Mouse (Mus musculus): ENCODE measurements around the gene Setd1b. TPM values are rescaled to one million over a fixed set of nuclear protein-coding genes. Genes with fewer than 3 reads are reported as not detected.
A peak's percentile ranks its signal among the peaks of the same experiment; 100 is the strongest.

Gene Setd1b
- 6.4 and 8.0 TPM in 2 replicates for polyA plus RNA-seq (2014; fragmentation: Nextera tagmentation; extraction: Ambion mirVana)

DNA sequence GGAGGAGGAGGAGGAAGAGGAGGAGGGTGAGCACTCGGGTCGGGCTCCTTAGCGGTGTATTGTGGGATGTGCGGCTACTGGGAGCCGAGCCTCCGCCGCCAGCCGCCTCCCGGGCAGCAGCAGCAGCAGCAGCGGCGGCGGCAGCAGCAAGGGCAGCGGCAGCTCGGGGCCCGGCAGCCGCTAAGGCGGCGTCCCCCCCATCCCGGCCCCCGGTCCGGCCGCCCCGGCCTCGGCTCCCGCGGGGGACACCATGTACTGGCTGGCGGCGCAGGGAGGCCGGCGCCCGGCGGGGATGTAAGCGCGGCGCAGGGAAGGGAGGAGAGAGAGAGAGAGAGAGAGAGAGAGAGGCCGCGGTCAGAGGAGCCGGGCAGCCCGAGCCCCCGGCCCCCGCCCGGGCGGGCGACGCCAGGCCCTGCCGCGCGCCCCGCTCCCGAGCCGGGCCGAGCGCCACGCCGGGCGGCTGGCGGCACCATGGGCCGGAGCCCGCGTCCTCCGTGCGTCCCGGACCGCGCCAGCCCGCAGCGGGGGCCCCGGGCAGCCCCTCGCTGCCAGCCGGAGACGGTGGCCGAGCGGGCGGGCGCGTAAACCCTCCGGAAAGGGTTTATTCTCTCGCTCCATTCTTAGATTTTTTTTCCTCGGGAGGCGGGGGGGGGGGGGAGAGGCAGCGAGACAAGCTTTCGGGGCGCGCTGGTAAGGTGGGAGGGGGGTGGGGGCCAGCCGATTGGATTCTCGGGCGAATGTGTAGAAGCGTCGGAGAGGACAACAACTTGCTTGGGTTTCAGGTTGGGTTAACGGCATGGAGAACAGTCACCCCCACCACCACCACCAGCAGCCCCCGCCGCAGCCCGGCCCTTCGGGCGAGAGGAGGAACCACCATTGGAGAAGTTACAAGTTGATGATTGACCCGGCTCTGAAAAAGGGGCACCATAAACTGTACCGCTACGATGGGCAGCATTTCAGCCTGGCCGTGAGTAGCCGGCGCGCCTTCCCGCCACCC lies at the start of gene Setd1b:
Gene Setd1b, plus strand, starts transcription at position 33 of the 997 bp plus-strand sequence.
- Histone ChIP-seq H3K36me3 (ENCODE audit: control insufficient read depth, insufficient read depth, low read length) (peaks cover 10% of the 10 kb centered on the region), H3K9ac (ENCODE audit: low read depth, low read length) (peak within 1 kb of the TSS; percentile 99), H3K27me3 (ENCODE audit: control insufficient read depth, insufficient read depth, low read length) (no peaks in the 10 kb centered on the region), H3K4me3 (ENCODE audit: low read depth, low read length) (peak within 1 kb of the TSS; percentile 92), H3K9me3 (replicated peaks; ENCODE audit: control insufficient read depth, low read length) (no peaks in the 10 kb centered on the region), H3K27ac (ENCODE audit: low read depth, low read length) (peak within 1 kb of the TSS; percentile 100), H3K4me2 (peak within 1 kb of the TSS; percentile 100), H3K4me1 (ENCODE audit: control insufficient read depth, insufficient read depth, low read length) (peaks cover 38% of the 10 kb centered on the region)
- 1% methylated on average over 64 of the region's 103 CpGs for WGBS (ENCODE audit: insufficient replicate concordance)
- ATAC-seq (replicated peaks; ENCODE audit: insufficient number of reproducible peaks, low FRiP score, low TSS enrichment) = no peak; the same call in 1 of the 2 replicates

DNA sequence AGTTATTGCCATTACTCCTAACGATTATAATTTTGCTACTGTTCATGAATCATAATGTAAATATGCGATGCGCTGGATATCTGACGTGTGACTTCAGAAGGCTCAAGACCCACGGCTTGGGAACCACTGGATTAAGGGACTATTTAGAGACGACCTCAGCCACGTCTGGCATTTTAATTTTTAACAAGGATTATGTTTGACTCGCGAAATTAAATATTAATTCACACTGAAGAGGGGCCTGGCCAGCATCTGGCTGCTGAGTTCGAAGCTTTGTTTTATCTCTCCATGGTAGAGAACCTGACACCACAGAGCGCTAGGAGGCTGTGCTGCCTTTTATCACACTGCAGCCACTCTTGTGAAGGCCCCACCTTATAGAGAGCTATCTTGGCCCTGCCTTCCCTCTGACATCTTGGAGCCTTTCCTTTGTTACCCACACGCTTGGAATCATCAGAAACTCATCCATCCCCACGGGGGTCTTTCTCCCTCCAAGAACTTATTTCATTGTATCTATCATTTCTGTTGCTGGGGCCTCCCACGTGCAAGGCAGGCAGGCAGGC lies 48.8 kb upstream of the Setd1b start:
- WGBS (ENCODE audit: insufficient replicate concordance) = 67% methylated on average over 14 of the region's 14 CpGs
- Histone ChIP-seq H3K9me3 (replicated peaks; ENCODE audit: control insufficient read depth, low read length) (no peaks in the 10 kb centered on the region), H3K27ac (ENCODE audit: low read depth, low read length) (peak overlapping the region; percentile 71), H3K4me2 (0 out of 2 replicates have a peak overlapping the region, but pooled peaks have one; percentile 2), H3K27me3 (ENCODE audit: control insufficient read depth, insufficient read depth, low read length) (no peaks in the 10 kb centered on the region), H3K4me3 (ENCODE audit: low read depth, low read length) (no peak overlapping the region), H3K36me3 (ENCODE audit: control insufficient read depth, insufficient read depth, low read length) (no peaks in the 10 kb centered on the region), H3K4me1 (ENCODE audit: control insufficient read depth, insufficient read depth, low read length) (peaks cover 3% of the 10 kb centered on the region; the same call in 1 of the 2 replicates), H3K9ac (ENCODE audit: low read depth, low read length) (no peak overlapping the region)
- peak; percentile 78 for ATAC-seq (replicated peaks; ENCODE audit: insufficient number of reproducible peaks, low FRiP score, low TSS enrichment)

DNA sequence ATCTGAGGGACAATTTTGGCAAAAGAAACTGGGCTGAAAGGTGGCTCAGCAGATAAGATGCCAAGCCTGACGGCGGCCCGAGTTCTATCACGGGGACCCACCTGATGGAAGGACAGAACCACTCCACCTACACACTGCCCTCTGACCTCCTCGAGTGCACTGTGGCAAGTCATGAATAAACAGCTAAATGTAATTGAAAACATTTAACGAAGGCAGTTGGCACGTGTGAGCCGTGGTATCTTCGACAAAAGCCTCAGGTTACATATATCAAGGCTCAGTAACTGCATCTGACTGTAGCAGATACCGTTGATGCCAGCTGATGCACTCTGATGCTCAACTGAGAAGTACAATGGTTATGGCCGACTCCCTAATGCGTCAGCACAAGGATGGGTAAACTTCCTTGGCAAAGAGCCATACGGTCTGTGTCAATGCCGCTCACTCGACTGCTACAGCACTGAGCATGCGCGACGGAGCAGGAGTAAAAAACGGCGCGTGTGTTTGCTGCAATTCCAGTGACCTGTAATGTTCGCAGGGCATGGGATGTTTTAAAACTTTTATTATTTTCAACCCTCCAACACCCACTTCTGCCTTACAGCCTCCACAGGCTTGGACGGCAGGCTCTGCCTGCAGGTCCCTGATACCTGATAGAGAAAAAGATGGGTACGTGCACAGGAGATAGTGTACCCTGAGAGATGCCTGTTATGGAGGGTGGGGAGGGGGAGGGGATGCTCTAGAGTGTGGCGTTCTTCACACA lies 47.6 kb upstream of the Setd1b start:
- Histone ChIP-seq H3K9ac (ENCODE audit: low read depth, low read length) (no peak overlapping the region), H3K36me3 (ENCODE audit: control insufficient read depth, insufficient read depth, low read length) (no peaks in the 10 kb centered on the region), H3K4me2 (peak overlapping the region; percentile 0; the same call in 1 of the 2 replicates), H3K9me3 (replicated peaks; ENCODE audit: control insufficient read depth, low read length) (no peaks in the 10 kb centered on the region), H3K27me3 (ENCODE audit: control insufficient read depth, insufficient read depth, low read length) (no peaks in the 10 kb centered on the region), H3K27ac (ENCODE audit: low read depth, low read length) (peak overlapping the region; percentile 71; the same call in 1 of the 2 replicates), H3K4me3 (ENCODE audit: low read depth, low read length) (no peak overlapping the region), H3K4me1 (ENCODE audit: control insufficient read depth, insufficient read depth, low read length) (peaks cover 3% of the 10 kb centered on the region; the same call in 1 of the 2 replicates)
- ATAC-seq (replicated peaks; ENCODE audit: insufficient number of reproducible peaks, low FRiP score, low TSS enrichment) = peak; percentile 85
- 79% methylated on average over 25 of the region's 25 CpGs for WGBS (ENCODE audit: insufficient replicate concordance)

DNA sequence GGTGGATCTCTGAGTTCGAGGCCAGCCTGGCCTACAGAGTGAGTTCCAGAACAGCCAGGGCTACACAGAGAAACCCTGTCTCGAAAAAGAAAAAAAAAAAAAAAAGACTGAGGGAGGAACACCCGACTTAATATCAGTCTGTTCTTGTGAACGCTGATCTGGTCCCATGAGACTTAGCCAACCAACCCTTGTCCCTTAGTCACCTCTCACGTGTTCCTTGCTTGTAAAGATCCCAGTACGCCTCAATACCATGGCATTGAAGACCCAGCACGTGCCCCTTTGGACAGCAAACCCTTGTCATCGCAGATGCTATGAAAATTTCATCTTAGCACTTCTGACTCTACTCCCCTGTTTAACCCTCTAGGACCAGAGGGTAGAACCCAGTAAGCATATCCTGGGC lies 45.7 kb upstream of the Setd1b start:
- Histone ChIP-seq H3K9ac (ENCODE audit: low read depth, low read length) (no peak overlapping the region), H3K27me3 (ENCODE audit: control insufficient read depth, insufficient read depth, low read length) (no peaks in the 10 kb centered on the region), H3K9me3 (replicated peaks; ENCODE audit: control insufficient read depth, low read length) (no peaks in the 10 kb centered on the region), H3K4me2 (no peak overlapping the region), H3K4me3 (ENCODE audit: low read depth, low read length) (no peak overlapping the region), H3K36me3 (ENCODE audit: control insufficient read depth, insufficient read depth, low read length) (no peaks in the 10 kb centered on the region), H3K27ac (ENCODE audit: low read depth, low read length) (no peak overlapping the region), H3K4me1 (ENCODE audit: control insufficient read depth, insufficient read depth, low read length) (peaks cover 3% of the 10 kb centered on the region; the same call in 1 of the 2 replicates)
- ATAC-seq (replicated peaks; ENCODE audit: insufficient number of reproducible peaks, low FRiP score, low TSS enrichment) = no peak
- WGBS (ENCODE audit: insufficient replicate concordance) = 91% methylated on average over 8 of the region's 8 CpGs

DNA sequence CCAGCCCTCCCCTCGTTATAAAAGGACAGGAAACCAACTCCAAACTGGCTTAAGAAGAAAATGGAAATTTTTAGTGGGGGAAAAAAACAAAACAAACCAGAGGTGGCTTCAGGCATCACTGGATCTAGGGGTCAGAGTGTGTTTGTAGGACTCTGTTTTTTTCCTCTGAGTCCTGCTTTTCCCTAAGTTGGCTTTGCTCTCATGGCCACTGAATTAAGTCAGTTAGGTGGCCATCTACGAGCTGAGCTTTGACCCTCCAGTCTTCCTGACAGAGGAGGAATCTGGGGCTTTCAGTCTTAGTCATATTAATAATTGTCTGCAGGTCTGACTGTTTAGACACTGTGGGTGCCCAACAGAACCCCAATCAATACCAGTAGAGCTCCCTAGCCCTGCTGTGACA lies 43.5 kb upstream of the Setd1b start:
- H3K27ac ChIP-seq (ENCODE audit: low read depth, low read length) = no peak overlapping the region
- ATAC-seq (replicated peaks; ENCODE audit: insufficient number of reproducible peaks, low FRiP score, low TSS enrichment) = no peak
- no peaks in the 10 kb centered on the region for H3K36me3 ChIP-seq (ENCODE audit: control insufficient read depth, insufficient read depth, low read length)
- no peak overlapping the region for H3K4me3 ChIP-seq (ENCODE audit: low read depth, low read length)
- no peak overlapping the region for H3K9ac ChIP-seq (ENCODE audit: low read depth, low read length)
- H3K27me3 ChIP-seq (ENCODE audit: control insufficient read depth, insufficient read depth, low read length) = no peaks in the 10 kb centered on the region
- 71% methylated on average over 2 of the region's 2 CpGs for WGBS (ENCODE audit: insufficient replicate concordance)
- peaks cover 7% of the 10 kb centered on the region; the same call in 1 of the 2 replicates for H3K4me1 ChIP-seq (ENCODE audit: control insufficient read depth, insufficient read depth, low read length)
- no peak overlapping the region for H3K4me2 ChIP-seq
- H3K9me3 ChIP-seq (replicated peaks; ENCODE audit: control insufficient read depth, low read length) = no peaks in the 10 kb centered on the region

DNA sequence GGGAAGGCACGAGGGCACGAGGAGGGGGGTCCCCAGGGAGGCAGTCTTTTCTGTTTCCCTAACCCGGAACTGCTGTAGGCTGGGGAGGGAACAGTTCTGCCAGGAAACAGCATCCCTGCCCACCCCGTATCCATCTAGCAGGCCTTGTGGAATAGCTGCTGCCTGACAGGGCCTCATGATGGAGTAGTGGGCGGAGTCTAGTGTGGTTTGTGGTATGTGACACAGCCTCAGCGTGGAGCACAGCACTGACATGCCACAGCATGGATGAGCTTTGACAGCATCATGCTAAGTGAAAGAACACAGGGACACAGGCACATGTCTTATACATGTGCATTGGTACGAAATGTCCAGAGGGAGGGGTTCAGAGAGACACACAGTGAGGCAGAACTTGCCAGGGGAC lies 39.6 kb upstream of the Setd1b start:
- no peak overlapping the region for H3K9ac ChIP-seq (ENCODE audit: low read depth, low read length)
- H3K27me3 ChIP-seq (ENCODE audit: control insufficient read depth, insufficient read depth, low read length) = no peaks in the 10 kb centered on the region
- no peak overlapping the region for H3K27ac ChIP-seq (ENCODE audit: low read depth, low read length)
- no peak overlapping the region for H3K4me3 ChIP-seq (ENCODE audit: low read depth, low read length)
- no peak overlapping the region for H3K4me2 ChIP-seq
- H3K9me3 ChIP-seq (replicated peaks; ENCODE audit: control insufficient read depth, low read length) = no peaks in the 10 kb centered on the region
- WGBS (ENCODE audit: insufficient replicate concordance) = 65% methylated on average over 7 of the region's 7 CpGs
- no peak for ATAC-seq (replicated peaks; ENCODE audit: insufficient number of reproducible peaks, low FRiP score, low TSS enrichment)
- H3K4me1 ChIP-seq (ENCODE audit: control insufficient read depth, insufficient read depth, low read length) = 0 out of 2 replicates have a peak, but pooled peaks cover 6% of the 10 kb centered on the region
- H3K36me3 ChIP-seq (ENCODE audit: control insufficient read depth, insufficient read depth, low read length) = no peaks in the 10 kb centered on the region

DNA sequence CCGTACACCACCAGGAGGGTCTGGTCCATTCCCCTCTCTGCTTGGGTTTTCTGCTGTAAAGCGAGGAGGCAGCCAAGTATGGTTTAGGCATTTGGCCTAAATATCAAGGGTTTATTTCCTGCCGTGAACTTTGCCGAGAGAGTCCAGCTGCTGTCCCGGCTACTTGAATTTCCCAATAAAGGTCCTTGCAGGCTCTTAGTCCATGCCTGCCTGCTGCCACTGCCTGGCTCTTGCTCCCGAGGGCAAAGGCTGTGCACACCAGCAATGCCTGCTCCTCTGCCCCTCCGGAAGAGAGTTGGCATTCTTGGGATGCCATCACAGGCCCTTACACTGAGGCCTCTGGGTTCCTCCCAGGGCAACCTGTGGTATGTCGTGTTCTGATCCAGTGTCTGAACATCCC lies 38.4 kb upstream of the Setd1b start:
- Histone ChIP-seq H3K4me1 (ENCODE audit: control insufficient read depth, insufficient read depth, low read length) (0 out of 2 replicates have a peak, but pooled peaks cover 6% of the 10 kb centered on the region), H3K36me3 (ENCODE audit: control insufficient read depth, insufficient read depth, low read length) (no peaks in the 10 kb centered on the region), H3K9me3 (replicated peaks; ENCODE audit: control insufficient read depth, low read length) (no peaks in the 10 kb centered on the region), H3K4me3 (ENCODE audit: low read depth, low read length) (no peak overlapping the region), H3K4me2 (no peak overlapping the region), H3K27me3 (ENCODE audit: control insufficient read depth, insufficient read depth, low read length) (no peaks in the 10 kb centered on the region), H3K9ac (ENCODE audit: low read depth, low read length) (no peak overlapping the region), H3K27ac (ENCODE audit: low read depth, low read length) (no peak overlapping the region)
- 52% methylated on average over 8 of the region's 8 CpGs for WGBS (ENCODE audit: insufficient replicate concordance)
- ATAC-seq (replicated peaks; ENCODE audit: insufficient number of reproducible peaks, low FRiP score, low TSS enrichment) = no peak

DNA sequence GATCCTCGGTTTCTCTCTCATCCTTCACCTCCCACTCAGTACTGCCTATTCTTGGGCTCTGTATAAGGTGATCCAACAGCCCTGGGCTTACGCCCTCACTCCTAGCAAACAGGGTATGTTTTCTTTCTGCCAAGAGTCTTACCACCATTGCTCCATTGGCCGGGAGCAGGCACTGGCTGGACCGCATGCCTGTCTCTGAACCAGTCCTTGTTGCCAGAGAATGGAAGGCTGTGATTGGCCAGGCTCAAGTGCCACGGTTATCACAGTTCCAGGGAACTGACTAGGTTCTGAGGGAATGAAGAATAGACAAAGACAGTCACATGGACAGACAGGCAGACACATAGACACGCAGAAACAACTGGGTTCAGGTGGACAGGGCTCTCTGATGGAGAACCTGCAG lies 37.2 kb upstream of the Setd1b start:
- no peaks in the 10 kb centered on the region for H3K9me3 ChIP-seq (replicated peaks; ENCODE audit: control insufficient read depth, low read length)
- H3K4me2 ChIP-seq = no peak overlapping the region
- no peak for ATAC-seq (replicated peaks; ENCODE audit: insufficient number of reproducible peaks, low FRiP score, low TSS enrichment)
- WGBS (ENCODE audit: insufficient replicate concordance) = 65% methylated on average over 6 of the region's 6 CpGs
- H3K27ac ChIP-seq (ENCODE audit: low read depth, low read length) = no peak overlapping the region
- no peaks in the 10 kb centered on the region for H3K27me3 ChIP-seq (ENCODE audit: control insufficient read depth, insufficient read depth, low read length)
- peaks cover 12% of the 10 kb centered on the region for H3K4me1 ChIP-seq (ENCODE audit: control insufficient read depth, insufficient read depth, low read length)
- no peak overlapping the region for H3K9ac ChIP-seq (ENCODE audit: low read depth, low read length)
- H3K36me3 ChIP-seq (ENCODE audit: control insufficient read depth, insufficient read depth, low read length) = no peaks in the 10 kb centered on the region
- no peak overlapping the region for H3K4me3 ChIP-seq (ENCODE audit: low read depth, low read length)

All from heart, embryonic 11.5 days (tissue).